Mouse (Mus musculus) liver, postnatal 0 days (tissue): ENCODE measurements around the gene Cited4. TPM values are rescaled to one million over a fixed set of nuclear protein-coding genes. Genes with fewer than 3 reads are reported as not detected.
A peak's percentile ranks its signal among the peaks of the same experiment; 100 is the strongest.

Source experiments
- ATAC-seq: fragments of 200-750 bp; cut with Nextera tagmentation; 2 replicates; pipeline ENCODE4 v1.8.0; 2017; ENCODE audit warnings: mild to moderate bottlenecking, moderate library complexity
- DNase-seq: peaks from one replicate; pipeline ENCODE4 v3.0.0-alpha.2; 2016
- H3K27ac ChIP-seq: fragments of 300-500 bp; sonication (generic); 2 replicates; pipeline ENCODE4 v1.5.1; 2014; ENCODE audit warnings: antibody characterized with exemption, moderate library complexity, mild to moderate bottlenecking, low read depth
- H3K27me3 ChIP-seq: fragments of 300-500 bp; sonication (generic); 2 replicates; pipeline ENCODE4 v1.6.1; 2014; ENCODE audit warnings: low read length, control low read depth, mixed read lengths; ENCODE audit not compliant: insufficient read depth
- H3K36me3 ChIP-seq: fragments of 300-500 bp; sonication (generic); replicated peaks from 2 replicates; pipeline ENCODE4 v1.6.1; 2014; ENCODE audit warnings: mild to moderate bottlenecking, control low read depth, low read length, moderate library complexity, mixed read lengths; ENCODE audit not compliant: insufficient read depth
- H3K4me1 ChIP-seq: fragments of 300-500 bp; sonication (generic); 2 replicates; pipeline ENCODE4 v1.6.1; 2014; ENCODE audit warnings: antibody characterized with exemption, mild to moderate bottlenecking, control low read depth; ENCODE audit not compliant: insufficient read depth
- H3K4me2 ChIP-seq: fragments of 300-500 bp; sonication (generic); 2 replicates; pipeline ENCODE4 v1.6.1; 2014; ENCODE audit warnings: low read depth, mild to moderate bottlenecking, low read length, moderate library complexity, mixed read lengths
- H3K4me3 ChIP-seq: fragments of 300-500 bp; sonication (generic); 2 replicates; pipeline ENCODE4 v1.5.1; 2014; ENCODE audit warnings: low read depth, low read length
- H3K9ac ChIP-seq: fragments of 300-500 bp; sonication (generic); replicated peaks from 2 replicates; pipeline ENCODE4 v1.6.1; 2014; ENCODE audit warnings: mild to moderate bottlenecking, moderate library complexity
- H3K9me3 ChIP-seq: fragments of 300-500 bp; sonication (generic); 2 replicates; pipeline ENCODE4 v1.6.1; 2016; ENCODE audit warnings: mild to moderate bottlenecking, control low read depth, low read length, mixed read lengths
- CTCF ChIP-seq: sonication (generic); IDR thresholded peaks from 2 replicates; pipeline ENCODE4 v1.5.1; 2016; ENCODE audit warnings: antibody characterized with exemption, low read depth
- EP300 ChIP-seq: IDR thresholded peaks from 2 replicates; pipeline ENCODE4 v1.6.1; 2016; ENCODE audit warnings: antibody characterized with exemption, low read depth, mild to moderate bottlenecking
- WGBS: fragments of 180-500 bp; shearing (Covaris S2); extraction: QIAGEN DNeasy Blood & Tissue Kit; methylation state at CpG from one replicate; pipeline ENCODE4 v1.1.7; 2014; ENCODE audit not compliant: insufficient replicate concordance; 5-methylcytosine and 5-hydroxymethylcytosine counted together
- polyA plus RNA-seq: library from polyadenylated mRNA; unstranded; fragments of >200 nt; fragmentation: Nextera tagmentation; extraction: Ambion mirVana; gene quantifications from 2 replicates; pipeline ENCODE4 v1.2.1, GENCODE M21; 2015

Cited4 gene
- polyA plus RNA-seq, 1 experiment from 2014 or later, result 22.9 TPM

- H3K9ac ChIP-seq, result no peak overlapping the region
- ATAC-seq, result no peak
- H3K9me3 ChIP-seq, result no peaks in the 10 kb centered on the region
- DNase-seq, result no peak
- no peaks in the 10 kb centered on the region for H3K27me3 ChIP-seq
- no peaks in the 10 kb centered on the region for H3K36me3 ChIP-seq
- peaks cover 44% of the 10 kb centered on the region for H3K4me1 ChIP-seq
- 51% methylated on average over 12 of the region's 12 CpGs for WGBS
- no peak overlapping the region for H3K4me2 ChIP-seq
- no peak for TF ChIP-seq EP300
- no peak overlapping the region for H3K4me3 ChIP-seq
- no peak overlapping the region for H3K27ac ChIP-seq
These were observed 4.7 kb downstream of the Cited4 start for GRCm38 (mm10) chr4:120671046-120671445.

GRCm38 (mm10) chr4:120673606-120674005, 7.2 kb downstream of the Cited4 start:
- H3K27me3 ChIP-seq, result no peaks in the 10 kb centered on the region
- 83% methylated on average over 3 of the region's 3 CpGs for WGBS
- no peaks in the 10 kb centered on the region for H3K9me3 ChIP-seq
- H3K4me2 ChIP-seq, result no peak overlapping the region
- no peak overlapping the region for H3K27ac ChIP-seq
- TF ChIP-seq EP300, result no peak
- TF ChIP-seq CTCF, result no peak
- H3K4me1 ChIP-seq, result peaks cover 26% of the 10 kb centered on the region
- H3K36me3 ChIP-seq, result no peaks in the 10 kb centered on the region
- no peak for DNase-seq
- no peak overlapping the region for H3K4me3 ChIP-seq
- ATAC-seq, result no peak
- H3K9ac ChIP-seq, result no peak overlapping the region

GRCm38 (mm10) chr4:120674775-120675451, 8.5 kb downstream of the Cited4 start:
- H3K4me3 ChIP-seq, result 0 out of 2 replicates have a peak overlapping the region, but pooled peaks have one; percentile 10
- peak; percentile 70 for DNase-seq

GRCm38 (mm10) chr4:120675640-120676039, 9.3 kb downstream of the Cited4 start:
- Histone ChIP-seq H3K27me3 (no peaks in the 10 kb centered on the region), H3K4me3 (no peak overlapping the region), H3K36me3 (no peaks in the 10 kb centered on the region), H3K27ac (0 out of 2 replicates have a peak overlapping the region, but pooled peaks have one; percentile 83), H3K4me2 (peak overlapping the region; percentile 18; the same call in 1 of the 2 replicates), H3K9me3 (no peaks in the 10 kb centered on the region), H3K9ac (no peak overlapping the region), H3K4me1 (peaks cover 16% of the 10 kb centered on the region)
- no peak for TF ChIP-seq EP300
- no peak for TF ChIP-seq CTCF
- 52% methylated on average over 2 of the region's 2 CpGs for WGBS
- DNase-seq, result no peak
- no peak for ATAC-seq

More at GRCm38 (mm10) chr4:120674775-120675451, 8.5 kb downstream of the Cited4 start:
- Histone ChIP-seq H3K4me1 (peaks cover 16% of the 10 kb centered on the region), H3K9ac (no peak overlapping the region; the same call in 1 of the 2 replicates), H3K27ac (peak overlapping the region; percentile 83), H3K36me3 (no peaks in the 10 kb centered on the region), H3K27me3 (no peaks in the 10 kb centered on the region), H3K9me3 (no peaks in the 10 kb centered on the region), H3K4me2 (peak overlapping the region; percentile 60)
- WGBS, result 48% methylated on average over 8 of the region's 8 CpGs
- ATAC-seq, result peak; percentile 96
- peak; percentile 99 for TF ChIP-seq EP300
- TF ChIP-seq CTCF, result no peak

- no peaks in the 10 kb centered on the region for H3K36me3 ChIP-seq
- H3K9ac ChIP-seq, result no peak overlapping the region
- peak; percentile 87 for TF ChIP-seq CTCF
- TF ChIP-seq EP300, result no peak
- WGBS, result 45% methylated on average over 7 of the region's 7 CpGs
- DNase-seq (peak; percentile 45), ATAC-seq (no peak)
- no peak overlapping the region for H3K4me3 ChIP-seq
- no peak overlapping the region for H3K4me2 ChIP-seq
- no peaks in the 10 kb centered on the region for H3K9me3 ChIP-seq
- H3K27me3 ChIP-seq, result no peaks in the 10 kb centered on the region
- no peak overlapping the region for H3K27ac ChIP-seq
- H3K4me1 ChIP-seq, result peaks cover 3% of the 10 kb centered on the region; the same call in 1 of the 2 replicates
These were observed 14.6 kb downstream of the Cited4 start for GRCm38 (mm10) chr4:120680953-120681352.

GRCm38 (mm10) chr4:120682168-120682567, 15.8 kb downstream of the Cited4 start:
- peak; percentile 31; the same call in 1 of the 2 replicates for ATAC-seq
- WGBS, result 27% methylated on average over 10 of the region's 10 CpGs
- no peaks in the 10 kb centered on the region for H3K9me3 ChIP-seq
- no peak overlapping the region for H3K4me3 ChIP-seq
- 0 out of 2 replicates have a peak, but pooled peaks cover 3% of the 10 kb centered on the region for H3K4me1 ChIP-seq
- TF ChIP-seq CTCF (peak; percentile 93), EP300 (no peak)
- H3K27me3 ChIP-seq, result no peaks in the 10 kb centered on the region
- H3K36me3 ChIP-seq, result no peaks in the 10 kb centered on the region
- H3K27ac ChIP-seq, result no peak overlapping the region
- DNase-seq, result peak; percentile 68
- no peak overlapping the region for H3K9ac ChIP-seq
- no peak overlapping the region for H3K4me2 ChIP-seq
